Mouse (Mus musculus): Measurements from ENCODE around the gene Rasal2. TPM values are rescaled to one million over a fixed set of nuclear protein-coding genes. Genes with fewer than 3 reads are reported as not detected.

The Rasal2 gene
- total RNA-seq (2021) = 10 to 100 TPM; 45.0 to 47.8 TPM

- intact Hi-C loops (cut with DNase I) = loop anchor here (10.0 kb wide), 1 partner anchor 122 kb away; no protein-coding TSS in a partner anchor
- peak; percentile 96 for DNase-seq
Measured at GRCm38 (mm10) chr1:157412454-157413369, at the start of gene Rasal2. Rasal2 (minus strand) TSS chr1:157412595.

DNA sequence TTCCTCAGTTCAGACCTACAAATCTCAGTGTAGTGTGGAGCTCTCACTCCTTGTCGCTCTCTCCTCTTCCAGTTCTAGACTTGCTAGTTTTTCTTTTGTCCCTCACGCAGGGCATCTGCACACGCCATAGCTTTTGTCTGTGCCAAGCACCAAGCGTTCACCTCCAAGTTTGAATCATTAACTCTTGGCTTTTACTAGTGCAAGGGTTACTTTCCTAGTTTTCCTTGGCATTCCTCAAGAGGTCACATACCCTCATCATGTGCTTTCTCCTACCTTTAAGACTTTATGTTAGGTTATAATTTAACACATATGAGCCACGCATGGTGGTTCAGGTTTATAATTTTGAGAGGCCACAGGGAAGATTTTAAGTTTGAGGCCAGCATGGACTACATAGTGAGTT, 48.9 kb upstream of the Rasal2 start:
- no peak for DNase-seq
- intact Hi-C loops (cut with DNase I) = no loop called here

GRCm38 (mm10) chr1:157459904-157460303, 47.5 kb upstream of the Rasal2 start:
- intact Hi-C loops (cut with DNase I) = no loop called here
- no peak for DNase-seq

- peak; percentile 72 for DNase-seq
- intact Hi-C loops (cut with DNase I) = no loop called here
Measured at GRCm38 (mm10) chr1:157458421-157459208, 46.2 kb upstream of the Rasal2 start, which contains the start of gene Cryzl2. Cryzl2 (plus strand) TSS chr1:157458577.

- intact Hi-C loops (cut with DNase I) = no loop called here
- no peak for DNase-seq
Measured at GRCm38 (mm10) chr1:157457789-157458188, 45.4 kb upstream of the Rasal2 start.

DNA sequence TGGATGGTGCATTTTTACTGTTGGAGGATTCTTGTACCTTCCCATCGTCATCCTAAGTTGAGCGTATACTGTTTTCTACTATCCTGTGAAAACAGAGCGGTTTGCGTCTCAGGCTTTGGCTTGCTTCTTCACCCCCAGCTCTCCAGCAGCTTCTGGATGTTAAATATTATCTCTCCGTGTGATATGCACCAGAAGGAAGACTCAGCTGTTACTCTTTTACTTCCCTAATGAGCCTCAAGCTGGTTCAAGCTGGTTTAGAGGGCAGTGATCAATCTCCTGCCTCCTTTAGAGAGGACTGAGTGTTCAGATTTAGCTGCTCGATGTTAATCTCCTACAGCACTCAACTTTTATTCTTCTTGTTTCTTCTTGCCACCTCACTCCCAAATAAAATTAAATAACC, 42.5 kb upstream of the Rasal2 start:
- DNase-seq = no peak
- intact Hi-C loops (cut with DNase I) = no loop called here

DNA sequence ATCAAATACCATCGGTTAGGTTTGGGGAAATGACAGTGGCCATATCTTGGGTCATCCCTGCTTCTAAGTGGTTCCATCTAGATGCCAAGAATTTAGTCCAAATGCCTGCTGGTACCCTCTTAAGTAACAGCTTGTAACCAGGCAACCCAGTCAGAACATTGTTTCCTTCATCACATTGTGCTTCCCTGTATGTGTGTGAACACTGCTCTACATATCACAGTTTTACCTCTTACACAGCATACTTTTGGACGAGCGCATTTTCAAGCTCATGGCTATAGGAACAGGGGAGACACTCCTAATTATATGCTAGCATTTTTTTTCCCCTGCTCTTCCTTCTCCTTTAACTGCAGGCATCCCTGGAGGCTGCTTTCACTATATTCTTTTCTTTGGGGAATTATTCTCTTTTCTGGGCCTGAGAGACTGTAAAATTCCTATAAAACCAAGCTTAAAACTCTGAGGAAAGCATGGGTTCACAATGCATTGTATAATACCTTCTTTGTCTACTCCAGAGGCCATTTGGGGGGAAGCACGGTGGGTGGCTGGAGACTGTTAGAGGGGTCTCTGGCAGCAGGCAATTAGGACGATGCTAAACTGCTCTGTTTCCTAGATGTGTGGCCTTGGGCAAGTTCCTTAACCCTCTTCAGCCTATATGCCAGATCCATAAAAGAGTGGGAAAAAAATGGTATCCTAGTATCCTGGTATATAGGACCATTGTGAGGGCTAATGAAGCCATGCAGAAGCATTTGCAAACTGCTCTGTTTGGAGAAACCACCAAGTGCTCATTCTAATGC, 40.6 kb upstream of the Rasal2 start:
- DNase-seq = no peak
- intact Hi-C loops (cut with DNase I) = no loop called here

GRCm38 (mm10) chr1:157452284-157452683, 39.9 kb upstream of the Rasal2 start:
- DNase-seq = no peak
- intact Hi-C loops (cut with DNase I) = no loop called here

DNA sequence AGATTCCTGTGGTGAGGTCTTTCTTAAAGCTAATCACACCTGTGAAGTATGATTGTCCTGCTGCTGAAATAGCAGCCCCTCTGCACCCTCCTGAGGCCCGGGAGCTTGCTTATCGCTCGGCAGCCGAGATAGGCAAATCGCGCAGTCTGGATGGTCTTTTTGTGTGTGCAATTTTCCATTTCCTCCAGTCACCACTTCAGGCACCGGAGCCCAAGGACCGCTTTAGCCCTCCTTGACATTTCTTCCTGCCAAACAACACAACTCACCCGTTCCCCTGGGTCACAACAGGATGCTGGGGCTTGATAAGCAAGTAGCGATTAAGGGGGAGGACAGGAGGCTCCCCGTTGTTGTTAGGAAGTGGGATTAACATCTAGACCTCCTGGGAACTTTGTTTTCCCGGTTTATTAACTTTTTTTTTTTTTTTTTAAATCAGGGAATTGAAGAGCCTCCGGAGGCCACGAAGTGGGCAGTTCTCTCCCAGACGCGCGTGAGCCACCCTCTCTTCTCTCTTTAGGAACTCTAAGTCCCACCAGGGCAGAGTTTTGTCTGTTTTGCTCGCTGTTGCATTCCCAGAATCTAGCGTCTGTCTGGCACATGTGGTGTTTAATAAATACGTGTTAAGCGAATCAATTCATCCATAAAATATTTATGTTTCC, 37.7 kb upstream of the Rasal2 start:
- intact Hi-C loops (cut with DNase I) = no loop called here
- DNase-seq = no peak

DNA sequence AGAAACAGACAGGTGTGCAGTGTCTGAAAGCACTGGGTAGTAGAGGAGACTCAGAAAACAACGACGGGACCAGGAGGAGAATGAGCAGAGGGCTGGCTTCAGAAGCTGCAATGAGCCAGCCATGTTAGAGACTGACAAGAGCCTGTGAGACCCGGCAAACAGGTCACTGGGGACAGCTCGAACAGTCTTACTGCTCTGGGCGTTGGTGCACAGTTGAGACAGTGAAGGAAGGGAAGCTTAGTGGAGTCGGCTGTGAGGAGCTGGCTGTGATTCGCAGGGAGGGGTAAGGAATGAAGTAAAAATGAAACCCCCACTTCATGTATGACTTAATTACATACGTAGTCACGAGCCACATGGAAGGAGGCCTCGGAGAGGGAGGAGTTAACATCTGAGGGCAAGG, 37.1 kb upstream of the Rasal2 start:
- intact Hi-C loops (cut with DNase I) = no loop called here
- no peak for DNase-seq

- intact Hi-C loops (cut with DNase I) = no loop called here
- DNase-seq = no peak
Measured at GRCm38 (mm10) chr1:157448805-157449188, 36.4 kb upstream of the Rasal2 start.

DNA sequence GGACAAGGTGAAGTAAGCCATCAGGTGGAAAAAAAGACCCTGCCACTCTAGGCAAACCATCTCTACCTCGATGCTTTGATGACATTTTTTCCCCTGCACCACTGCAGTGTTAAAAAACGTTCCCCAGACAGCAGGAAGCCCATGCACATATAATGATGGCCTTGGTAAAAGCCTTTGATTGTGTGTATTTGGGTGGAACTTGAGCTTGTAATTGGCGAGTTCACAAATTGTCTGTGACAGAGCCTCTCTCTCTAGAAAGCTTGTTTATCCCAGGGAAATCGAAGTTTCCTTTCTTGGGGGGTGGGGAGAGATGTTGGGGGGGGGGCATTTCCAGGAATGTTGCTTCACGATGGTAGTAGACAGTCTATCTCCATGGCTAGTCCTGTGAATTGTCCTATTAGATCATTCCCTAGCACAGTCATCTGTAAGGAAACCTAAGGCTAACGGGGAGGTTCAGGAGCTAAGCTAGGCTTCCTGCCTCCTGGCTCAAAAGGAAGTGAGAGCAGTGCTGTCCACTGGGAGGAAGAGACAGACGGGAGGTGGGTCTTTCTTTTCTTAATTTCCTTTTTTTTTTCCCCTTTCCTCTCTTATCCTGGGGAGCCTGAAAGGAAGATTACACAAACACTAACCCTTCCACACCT, 35.9 kb upstream of the Rasal2 start:
- no peak for DNase-seq
- intact Hi-C loops (cut with DNase I) = no loop called here

DNA sequence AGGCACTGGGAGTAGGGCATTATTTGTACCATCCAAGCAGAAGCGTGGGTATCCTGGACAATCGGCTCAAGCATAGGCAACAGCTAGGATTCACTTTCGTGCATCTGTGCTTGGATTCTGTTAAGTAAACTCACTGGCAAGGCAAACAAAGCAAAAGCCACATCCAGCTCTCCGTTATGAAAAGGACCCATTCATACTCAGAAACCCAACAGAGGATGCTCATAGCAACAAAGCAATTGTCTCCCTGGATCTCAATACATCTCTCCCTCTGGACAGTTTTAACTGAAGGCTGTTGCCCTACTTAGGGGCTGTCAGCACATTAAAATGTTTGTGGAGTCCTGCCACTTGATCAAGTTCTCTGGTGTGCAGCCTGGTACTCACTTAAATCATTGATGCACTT, 34.7 kb upstream of the Rasal2 start:
- DNase-seq = no peak
- intact Hi-C loops (cut with DNase I) = no loop called here

GRCm38 (mm10) chr1:157446325-157446724, 33.9 kb upstream of the Rasal2 start:
- intact Hi-C loops (cut with DNase I) = no loop called here
- peak; percentile 89 for DNase-seq

DNA sequence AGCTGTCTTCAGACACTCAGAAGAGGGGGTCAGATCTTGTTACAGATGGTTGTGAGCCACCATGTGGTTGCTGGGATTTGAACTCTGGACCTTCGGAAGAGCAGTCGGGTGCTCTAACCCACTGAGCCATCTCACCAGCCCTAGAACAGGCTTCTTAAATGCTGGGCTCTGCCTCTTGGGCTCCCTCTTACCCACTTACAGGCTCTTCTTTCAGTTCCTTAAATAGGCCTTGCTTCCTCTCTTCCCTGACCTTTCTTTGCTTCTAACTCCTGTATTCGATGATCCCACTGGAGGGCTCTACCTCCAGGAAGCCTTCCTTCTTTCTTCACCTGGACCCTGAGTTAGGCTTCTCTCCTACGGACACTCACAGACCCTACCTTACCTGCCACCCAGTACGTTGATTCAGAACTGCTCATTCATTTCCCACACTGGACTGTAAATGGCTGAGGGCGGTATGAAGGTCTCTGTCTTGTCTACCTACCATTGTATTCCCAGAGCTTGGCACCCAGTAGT, 33.1 kb upstream of the Rasal2 start:
- intact Hi-C loops (cut with DNase I) = no loop called here
- DNase-seq = no peak

- DNase-seq = no peak
- intact Hi-C loops (cut with DNase I) = no loop called here
Measured at GRCm38 (mm10) chr1:157444632-157445300, 32.4 kb upstream of the Rasal2 start.

GRCm38 (mm10) chr1:157443723-157444561, 31.5 kb upstream of the Rasal2 start:
- DNase-seq = no peak
- intact Hi-C loops (cut with DNase I) = no loop called here

DNA sequence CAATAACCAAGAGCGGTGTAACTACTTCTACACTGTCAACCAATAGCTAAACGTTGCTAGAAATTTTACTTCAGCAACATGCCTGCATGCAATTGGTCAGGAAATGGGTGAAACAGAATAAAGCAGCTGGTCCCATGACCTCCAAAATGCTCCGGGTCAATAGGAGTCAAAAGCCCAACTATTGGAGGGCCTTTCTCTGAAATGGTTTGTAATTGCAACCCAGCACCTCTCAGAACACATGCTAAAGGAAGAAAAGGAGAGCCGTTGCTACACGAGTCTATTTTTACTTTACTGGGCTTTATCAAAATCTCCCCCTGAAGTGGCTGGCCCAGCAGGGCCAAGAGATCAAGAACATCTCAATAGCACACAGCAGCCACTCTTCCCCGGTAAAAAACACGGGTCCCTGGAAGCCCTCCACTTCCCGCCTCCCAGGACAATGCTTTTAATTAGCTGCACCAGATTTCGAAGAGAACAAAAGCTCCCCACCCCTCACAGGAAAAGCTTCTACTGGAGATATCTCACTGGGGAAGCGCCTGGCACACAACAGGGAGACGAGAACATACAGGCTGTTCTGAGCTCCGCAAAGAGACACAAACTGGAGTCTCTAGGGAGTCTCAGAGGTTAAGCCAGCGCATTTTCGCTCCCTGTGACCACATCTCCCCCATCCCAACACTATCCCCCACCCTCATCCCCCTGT, 30.8 kb upstream of the Rasal2 start:
- no peak for DNase-seq
- intact Hi-C loops (cut with DNase I) = no loop called here

Measured in left cerebral cortex, postnatal 4 days (tissue).